Mouse (Mus musculus) brown adipose tissue, adult 24 weeks (tissue): Measurements from ENCODE around the gene Timp3. TPM values are rescaled to one million over a fixed set of nuclear protein-coding genes. Genes with fewer than 3 reads are reported as not detected.
A peak's percentile ranks its signal among the peaks of the same experiment; 100 is the strongest.

Source experiments
- H3K27ac ChIP-seq: fragments of 200-500 bp; replicated peaks from 2 replicates; pipeline ENCODE4 v1.5.1; 2012; ENCODE audit warnings: low read depth, mild to moderate bottlenecking, low read length
- H3K4me1 ChIP-seq: fragments of 200-500 bp; 2 replicates; pipeline ENCODE4 v1.6.1; 2012; ENCODE audit warnings: low read length, mixed read lengths; ENCODE audit not compliant: control insufficient read depth, insufficient read depth, insufficient read length
- H3K4me3 ChIP-seq: fragments of 200-500 bp; 2 replicates; pipeline ENCODE4 v1.5.1; 2012; ENCODE audit warnings: low read depth, mild to moderate bottlenecking, low read length, moderate library complexity; ENCODE audit not compliant: insufficient read depth
- polyA plus RNA-seq: library from polyadenylated mRNA; stranded (reverse); fragments of >200 nt; gene quantifications from 2 replicates; pipeline ENCODE4 v1.2.4, GENCODE M21; 2012; ENCODE audit not compliant: missing spikeins, insufficient read depth, insufficient read length

Timp3 gene
- polyA plus RNA-seq, 1 experiment: 63.4 TPM

- H3K27ac ChIP-seq: peak overlapping the region; percentile 81
- H3K4me1 ChIP-seq: peaks cover 57% of the 10 kb centered on the region
- H3K4me3 ChIP-seq: no peak overlapping the region
These were observed 29.2 kb downstream of the Timp3 start for GRCm38 (mm10) chr10:86329241-86329882.

GRCm38 (mm10) chr10:86330993-86331680 lies 31.0 kb downstream of the Timp3 start:
- H3K4me1 ChIP-seq: peaks cover 66% of the 10 kb centered on the region
- peak overlapping the region; percentile 81 for H3K27ac ChIP-seq
- no peak overlapping the region for H3K4me3 ChIP-seq

GRCm38 (mm10) chr10:86331681-86332281 lies 31.6 kb downstream of the Timp3 start:
- H3K4me1 ChIP-seq: peaks cover 70% of the 10 kb centered on the region

GRCm38 (mm10) chr10:86332942-86333341 lies 32.8 kb downstream of the Timp3 start:
- Histone ChIP-seq H3K4me1 (peaks cover 74% of the 10 kb centered on the region), H3K27ac (peak overlapping the region; percentile 10; the same call in 1 of the 2 replicates), H3K4me3 (no peak overlapping the region)

More at GRCm38 (mm10) chr10:86331681-86332281, 31.6 kb downstream of the Timp3 start:
- Histone ChIP-seq H3K4me3 (no peak overlapping the region), H3K27ac (peak overlapping the region; percentile 81)

GRCm38 (mm10) chr10:86334581-86334980 lies 34.4 kb downstream of the Timp3 start:
- H3K4me1 ChIP-seq: peaks cover 78% of the 10 kb centered on the region
- peak overlapping the region; percentile 21 for H3K27ac ChIP-seq

GRCm38 (mm10) chr10:86336506-86336905 lies 36.3 kb downstream of the Timp3 start:
- Histone ChIP-seq H3K4me3 (no peak overlapping the region), H3K27ac (peak overlapping the region; percentile 87), H3K4me1 (peaks cover 73% of the 10 kb centered on the region)

More at GRCm38 (mm10) chr10:86334581-86334980, 34.4 kb downstream of the Timp3 start:
- H3K4me3 ChIP-seq: no peak overlapping the region

GRCm38 (mm10) chr10:86337239-86337638 lies 37.1 kb downstream of the Timp3 start:
- H3K27ac ChIP-seq: peak overlapping the region; percentile 92
- peaks cover 73% of the 10 kb centered on the region for H3K4me1 ChIP-seq

GRCm38 (mm10) chr10:86338121-86338715 lies 38.0 kb downstream of the Timp3 start:
- peak overlapping the region; percentile 92 for H3K27ac ChIP-seq
- no peak overlapping the region for H3K4me3 ChIP-seq
- peaks cover 73% of the 10 kb centered on the region for H3K4me1 ChIP-seq

More at GRCm38 (mm10) chr10:86337239-86337638, 37.1 kb downstream of the Timp3 start:
- no peak overlapping the region for H3K4me3 ChIP-seq

GRCm38 (mm10) chr10:86339121-86339520 lies 38.9 kb downstream of the Timp3 start:
- Histone ChIP-seq H3K4me3 (no peak overlapping the region), H3K4me1 (peaks cover 72% of the 10 kb centered on the region), H3K27ac (peak overlapping the region; percentile 92)

GRCm38 (mm10) chr10:86339649-86340379 lies 39.6 kb downstream of the Timp3 start:
- Histone ChIP-seq H3K4me1 (peaks cover 70% of the 10 kb centered on the region), H3K4me3 (no peak overlapping the region), H3K27ac (peak overlapping the region; percentile 92)

GRCm38 (mm10) chr10:86340421-86340820 lies 40.2 kb downstream of the Timp3 start:
- Histone ChIP-seq H3K27ac (peak overlapping the region; percentile 92), H3K4me1 (peaks cover 66% of the 10 kb centered on the region), H3K4me3 (no peak overlapping the region)

- peaks cover 65% of the 10 kb centered on the region for H3K4me1 ChIP-seq
- peak overlapping the region; percentile 92 for H3K27ac ChIP-seq
- H3K4me3 ChIP-seq: no peak overlapping the region
These were observed 40.9 kb downstream of the Timp3 start for GRCm38 (mm10) chr10:86340991-86341527.

- Histone ChIP-seq H3K4me3 (no peak overlapping the region), H3K27ac (peak overlapping the region; percentile 92), H3K4me1 (peaks cover 60% of the 10 kb centered on the region)
These were observed 41.4 kb downstream of the Timp3 start for GRCm38 (mm10) chr10:86341589-86341988.

GRCm38 (mm10) chr10:86342151-86342550 lies 42.0 kb downstream of the Timp3 start:
- Histone ChIP-seq H3K27ac (peak overlapping the region; percentile 92), H3K4me1 (peaks cover 58% of the 10 kb centered on the region), H3K4me3 (no peak overlapping the region)
